Mouse (Mus musculus): ENCODE results near the gene Zeb2.

GRCm38 (mm10) chr2:45062136-45062535, 55.1 kb downstream of the Zeb2 start:
- TF ChIP-seq CTCF (conservative IDR thresholded peaks at IDR 0.05; ENCODE audit: low read length) (no peak), NANOG (IDR thresholded peaks at IDR 0.05; ENCODE audit: borderline replicate concordance, low read length) (no peak), POU5F1 (IDR thresholded peaks at IDR 0.05; ENCODE audit: borderline replicate concordance, low read length) (no peak)

Data from E14TG2a.4 (cell line).